Mouse (Mus musculus): ENCODE results near the gene Cbfa2t3.
A peak's percentile ranks its signal among the peaks of the same experiment; 100 is the strongest.

DNA sequence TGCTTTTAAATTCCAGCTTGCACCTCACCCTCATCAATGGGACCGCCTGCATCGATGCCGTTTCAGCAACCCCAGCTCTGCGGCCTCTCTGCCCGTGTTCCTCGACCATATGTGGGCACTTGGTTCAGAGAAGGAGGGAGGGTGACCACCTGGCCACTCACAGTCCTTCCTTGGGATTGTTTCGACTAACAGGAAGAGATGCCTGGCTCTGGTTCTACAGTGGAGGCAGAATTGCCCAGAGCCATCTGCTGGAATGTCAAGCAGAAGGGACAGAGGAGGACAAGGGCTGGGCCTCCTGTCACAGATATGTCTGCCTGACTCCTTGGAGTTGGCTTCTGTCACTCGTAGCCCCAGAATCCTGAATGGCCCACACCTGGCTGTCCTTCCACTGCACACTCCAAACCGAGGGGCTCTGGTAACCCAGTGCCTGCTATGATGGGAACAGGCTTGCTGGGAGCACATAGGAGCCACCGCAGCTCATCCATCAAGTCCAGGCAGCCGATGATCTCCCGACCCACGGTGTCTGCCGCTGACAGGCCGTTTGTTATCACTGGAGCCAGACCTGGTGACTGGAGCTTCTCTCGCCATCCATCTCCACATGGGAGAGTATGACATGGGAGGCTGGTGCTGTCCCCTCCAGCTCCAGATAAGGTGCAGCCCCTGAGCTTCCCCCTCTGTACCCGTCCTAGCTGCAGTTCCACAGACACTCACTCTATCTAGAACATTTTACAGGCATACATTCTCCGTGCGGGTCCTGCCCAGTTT, 13.6 kb downstream of the Cbfa2t3 start:
- TF ChIP-seq CTCF (IDR thresholded peaks at IDR 0.05; ENCODE audit: low read depth) (no peak), EP300 (IDR thresholded peaks at IDR 0.05; ENCODE audit: low read depth) (peak; percentile 96)

All from liver, embryonic 14.5 days (tissue).